Mouse (Mus musculus) C2C12 (cell line): Measurements from ENCODE around the gene Ly9. TPM values are rescaled to one million over a fixed set of nuclear protein-coding genes. Genes with fewer than 3 reads are reported as not detected.

ENCODE experiments used
- H3K27me3 ChIP-seq: one replicate; pipeline ENCODE4 v1.6.1; 2011; ENCODE audit not compliant: control insufficient read depth, insufficient read depth, insufficient read length
- H3K36me3 ChIP-seq: one replicate; pipeline ENCODE4 v1.6.1; 2011; ENCODE audit not compliant: control insufficient read depth, insufficient read depth
- H3K4me3 ChIP-seq: one replicate; pipeline ENCODE4 v1.5.1; 2011; ENCODE audit warnings: mild to moderate bottlenecking, control low read depth; ENCODE audit not compliant: poor library complexity, insufficient read depth, severe bottlenecking
- H3K79me2 ChIP-seq: one replicate; pipeline ENCODE4 v1.6.1; 2011; ENCODE audit not compliant: control insufficient read depth, insufficient read depth
- H3K79me3 ChIP-seq: one replicate; pipeline ENCODE4 v1.6.1; 2011; ENCODE audit warnings: low read depth, control low read depth
- H3ac ChIP-seq: one replicate; pipeline ENCODE3; 2011; ENCODE audit warnings: low read depth; ENCODE audit not compliant: control insufficient read depth, insufficient read length
- CEBPB ChIP-seq: IDR thresholded peaks from one replicate; pipeline ENCODE4 v1.6.1; 2011; ENCODE audit warnings: low read depth, mild to moderate bottlenecking, control low read depth, moderate library complexity
- CTCF ChIP-seq: IDR thresholded peaks from one replicate; pipeline ENCODE4 v1.5.1; 2011; ENCODE audit not compliant: control insufficient read depth, insufficient read depth, insufficient read length
- FOSL1 ChIP-seq: IDR thresholded peaks from one replicate; pipeline ENCODE4 v1.8.0; 2011; ENCODE audit warnings: mild to moderate bottlenecking, low read length; ENCODE audit not compliant: poor library complexity, insufficient read depth, severe bottlenecking
- MAX ChIP-seq: IDR thresholded peaks from one replicate; pipeline ENCODE4 v1.6.1; 2011; ENCODE audit warnings: mild to moderate bottlenecking, control low read depth
- MYOD1 ChIP-seq: IDR thresholded peaks from one replicate; pipeline ENCODE4 v1.6.1; 2011; ENCODE audit warnings: low read depth; ENCODE audit not compliant: control insufficient read depth, insufficient read length
- MYOG ChIP-seq: IDR thresholded peaks from one replicate; pipeline ENCODE4 v1.6.1; 2011; ENCODE audit not compliant: control insufficient read depth, insufficient read length; ENCODE audit errors: extremely low read depth
- USF1 ChIP-seq: IDR thresholded peaks from one replicate; pipeline ENCODE4 v1.6.1; 2011; ENCODE audit warnings: low read depth, mild to moderate bottlenecking, control low read depth, moderate library complexity
- microRNA-seq: library from miRNA; unstranded; fragments of <30 nt; microRNA quantifications from one replicate; pipeline ENCODE4, GENCODE M21; 2019; ENCODE audit warnings: borderline microRNAs expressed
- polyA plus RNA-seq: library from polyadenylated mRNA; unstranded; fragments of >200 nt; fragmentation: generic; extraction: Trizol; gene quantifications from one replicate; pipeline ENCODE4 v1.2.1, GENCODE M21; 2012; ENCODE audit warnings: missing spikeins

Ly9 gene
- polyA plus RNA-seq, 1 experiment, result not detected

DNA sequence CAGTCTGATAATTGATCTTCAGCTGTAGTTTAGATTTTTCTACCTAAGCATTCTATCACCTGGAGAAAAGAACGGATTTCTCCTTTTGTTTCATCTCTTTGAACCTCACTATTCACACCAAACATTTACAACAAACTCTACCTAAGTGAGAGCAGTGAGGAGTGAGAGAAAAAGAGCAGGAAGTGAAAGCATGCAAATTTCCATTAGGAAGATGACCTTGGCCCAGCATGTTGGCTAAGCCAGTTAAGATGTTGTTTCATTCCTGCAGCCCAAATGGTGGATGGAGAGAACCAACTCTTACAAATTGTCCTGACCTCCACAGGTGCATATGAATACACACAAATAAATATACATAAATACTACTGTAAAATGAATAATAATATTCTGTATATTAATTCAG is 66.5 kb downstream of the Ly9 start:
- H3ac ChIP-seq, result no peak overlapping the region
- H3K79me2 ChIP-seq, result no peaks in the 10 kb centered on the region
- H3K27me3 ChIP-seq, result no peaks in the 10 kb centered on the region
- no peaks in the 10 kb centered on the region for H3K79me3 ChIP-seq
- TF ChIP-seq CEBPB, result no peak
- no peak for TF ChIP-seq USF1
- no peak for TF ChIP-seq MYOD1
- no peak for TF ChIP-seq MYOG
- no peak for TF ChIP-seq MAX
- TF ChIP-seq CTCF, result no peak
- no peak for TF ChIP-seq FOSL1
- H3K4me3 ChIP-seq, result no peak overlapping the region
- no peaks in the 10 kb centered on the region for H3K36me3 ChIP-seq

Small RNAs within 50 kb of the gene (microRNA-seq; reads per million reads assigned to microRNA genes)
- gene Mir7683, result not detected

Other genes with a start within 250 kb of the Ly9 start
- 0.05 TPM for gene Klhdc9, start 246.6 kb downstream of the Ly9 start, polyA plus RNA-seq
- gene Nectin4, start 237.3 kb downstream of the Ly9 start, polyA plus RNA-seq, result 0.06 TPM
- gene Arhgap30, start 218.5 kb downstream of the Ly9 start, polyA plus RNA-seq, result 0.05 TPM
- gene Usf1, start 196.1 kb downstream of the Ly9 start, polyA plus RNA-seq, result 70.1 TPM
- 0.66 TPM for gene Tstd1, start 188.5 kb downstream of the Ly9 start, polyA plus RNA-seq
- 3.6 TPM for gene F11r, start 169.9 kb downstream of the Ly9 start, polyA plus RNA-seq
- gene Alyref2, start 103.9 kb downstream of the Ly9 start, polyA plus RNA-seq, result 3.6 TPM
- gene Itln1, start 72.1 kb downstream of the Ly9 start, polyA plus RNA-seq, result not detected
- not detected for gene Cd244a, start 48.2 kb downstream of the Ly9 start, polyA plus RNA-seq
- not detected for gene Slamf7, start 45.6 kb upstream of the Ly9 start, polyA plus RNA-seq
- gene Cd48, start 74.6 kb upstream of the Ly9 start, polyA plus RNA-seq, result not detected
- not detected for gene Slamf1, start 159.7 kb upstream of the Ly9 start, polyA plus RNA-seq
- not detected for gene Cd84, start 232.3 kb upstream of the Ly9 start, polyA plus RNA-seq